Mouse (Mus musculus) cerebellum, postnatal 14 days (tissue): ENCODE results near the gene Sox5.
A peak's percentile ranks its signal among the peaks of the same experiment; 100 is the strongest.

Experiments used
- DNase-seq, 2 experiments: peaks; one replicate each; pipeline ENCODE4 v3.0.0; 2021; ENCODE audit warnings: mixed read lengths in 2 of 2

Gene Sox5

DNA sequence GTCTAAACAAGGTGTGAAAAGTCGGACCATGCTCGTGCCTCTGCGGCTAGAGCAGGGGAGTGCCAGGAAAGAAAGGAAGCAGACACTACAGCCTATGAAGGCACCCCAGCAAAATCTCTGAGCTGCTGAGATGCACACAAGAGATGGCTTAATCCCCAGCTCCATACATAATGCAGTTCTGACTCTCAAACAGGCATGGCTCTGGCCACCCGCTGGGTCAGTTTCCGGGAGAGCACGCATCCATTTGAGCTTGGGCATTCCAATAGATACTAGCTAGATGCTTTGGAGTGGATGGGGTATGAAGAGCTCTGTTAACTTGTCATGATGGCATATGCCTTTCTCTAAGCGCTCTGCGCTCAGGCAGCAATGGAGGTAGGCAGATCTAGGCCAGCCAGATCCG is 132.9 kb downstream of the Sox5 start:
- no peak for DNase-seq

DNA sequence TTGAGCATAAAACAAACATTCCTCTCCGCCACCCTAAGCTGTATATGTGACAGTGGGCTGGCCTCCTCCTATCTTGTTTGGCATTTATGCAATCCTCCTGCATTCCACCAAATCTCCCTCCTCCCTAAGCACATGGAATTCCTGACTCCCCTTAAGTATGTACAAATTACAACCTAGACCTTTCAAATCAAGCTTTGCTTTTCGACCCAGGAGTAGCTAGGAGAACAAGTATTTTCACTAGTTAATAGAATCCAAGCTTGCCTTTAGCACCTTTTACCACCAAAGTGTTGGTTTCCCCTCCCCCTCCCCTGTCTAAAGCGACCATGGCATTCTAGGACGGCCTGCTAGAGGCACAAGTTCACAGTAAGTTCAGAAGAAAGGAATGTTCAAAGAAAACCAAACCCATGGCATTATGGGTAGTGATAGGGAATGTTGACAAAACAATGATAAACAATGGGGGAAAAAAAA is 133.6 kb downstream of the Sox5 start:
- DNase-seq, result no peak

DNA sequence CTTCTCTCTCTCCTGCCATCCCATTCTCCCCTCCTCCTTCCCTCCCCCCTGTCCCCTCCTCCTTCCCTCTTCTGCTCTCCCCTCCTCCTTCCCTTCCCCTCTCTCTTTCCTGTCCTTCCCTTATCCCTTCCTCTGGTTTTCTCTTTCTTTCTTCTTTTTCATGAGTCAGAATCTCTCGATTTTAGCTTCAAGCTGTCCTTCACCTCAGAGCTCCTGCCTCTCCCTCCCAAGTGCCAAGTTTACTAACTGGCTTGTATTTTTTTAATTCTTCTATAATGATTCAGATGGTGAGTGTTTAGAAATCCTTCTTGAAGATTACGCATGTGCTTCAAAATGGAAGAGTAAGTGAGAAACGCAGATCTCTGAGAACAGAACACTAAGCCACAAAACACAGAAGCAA is 135.4 kb downstream of the Sox5 start:
- DNase-seq, result no peak

DNA sequence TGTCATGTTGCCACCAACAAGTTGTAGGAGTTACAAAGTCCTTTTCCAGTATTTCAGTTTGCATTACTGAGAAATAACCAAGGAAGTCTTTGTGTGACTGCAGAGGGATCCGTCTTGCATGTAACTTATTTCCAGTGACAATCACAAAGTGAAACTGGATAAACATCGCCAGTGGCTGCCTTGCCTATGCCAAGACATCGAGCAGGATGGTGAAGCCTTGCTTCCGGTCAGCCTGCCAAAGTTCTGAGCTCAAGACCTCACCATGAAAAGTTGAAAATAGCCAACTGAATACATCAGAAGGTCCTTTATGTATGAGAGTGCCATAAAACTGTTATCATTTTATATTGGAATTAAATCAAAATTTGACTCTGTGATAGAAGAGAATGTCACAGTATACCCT is 136.0 kb downstream of the Sox5 start:
- no peak for DNase-seq

DNA sequence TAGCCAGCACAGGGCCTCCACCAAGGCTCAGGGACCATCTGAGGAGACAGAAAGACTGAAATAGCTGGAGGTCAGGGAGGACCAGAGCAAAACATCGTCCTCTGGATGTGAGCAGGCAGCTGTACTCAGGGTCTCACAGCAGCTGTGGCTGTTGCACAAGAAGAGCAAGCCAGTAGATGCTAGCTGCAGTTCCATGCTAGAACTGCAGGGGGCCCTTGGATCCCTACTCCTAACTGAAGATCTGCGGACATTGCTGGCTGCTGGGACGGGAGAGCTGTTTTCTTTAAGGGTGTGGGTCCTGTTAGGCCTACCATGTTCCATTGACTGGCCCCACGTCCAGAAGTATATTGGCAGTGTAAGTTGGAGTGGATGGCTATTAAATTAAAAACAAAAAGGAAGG is 137.1 kb downstream of the Sox5 start:
- peak in 1 of 2 experiments; percentile 44 for DNase-seq

DNA sequence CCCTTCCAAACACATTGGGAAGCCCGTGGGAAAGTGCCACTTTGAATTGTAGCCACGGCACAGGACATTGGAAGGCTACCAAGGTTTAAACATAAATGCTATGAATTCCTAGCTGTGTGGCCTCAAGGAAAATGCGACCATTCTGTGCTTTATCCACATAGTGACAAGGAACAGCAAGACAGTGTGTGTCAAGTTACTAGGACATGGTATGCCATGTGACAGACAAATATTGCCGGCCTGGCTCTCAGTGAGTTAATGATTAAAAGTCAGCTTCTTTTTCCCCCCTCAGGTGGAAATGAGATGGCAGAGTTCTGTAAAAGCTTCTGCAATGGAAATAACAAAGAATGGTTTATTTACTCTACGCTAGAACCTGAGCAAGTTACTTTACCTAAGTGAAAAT is 138.2 kb downstream of the Sox5 start:
- no peak for DNase-seq

DNA sequence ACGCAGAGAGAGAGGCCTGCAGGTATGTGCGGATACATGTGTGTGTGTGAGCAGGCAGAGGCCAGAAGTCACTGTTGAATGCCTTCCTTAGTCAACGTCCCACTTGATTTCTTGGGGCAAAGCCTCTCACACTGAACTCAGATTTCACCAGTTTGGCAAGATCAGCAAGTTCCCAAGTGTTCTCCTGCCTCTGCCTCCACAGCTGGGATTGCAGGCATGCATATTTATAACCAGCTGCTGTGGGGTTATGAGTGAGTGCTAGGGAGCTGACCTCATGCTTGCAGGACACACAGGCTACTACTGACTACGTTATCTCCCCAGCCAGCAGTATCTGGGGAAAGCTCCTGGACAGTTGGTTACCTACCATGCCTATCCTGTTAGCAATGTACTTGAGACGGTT is 139.9 kb downstream of the Sox5 start:
- no peak for DNase-seq

DNA sequence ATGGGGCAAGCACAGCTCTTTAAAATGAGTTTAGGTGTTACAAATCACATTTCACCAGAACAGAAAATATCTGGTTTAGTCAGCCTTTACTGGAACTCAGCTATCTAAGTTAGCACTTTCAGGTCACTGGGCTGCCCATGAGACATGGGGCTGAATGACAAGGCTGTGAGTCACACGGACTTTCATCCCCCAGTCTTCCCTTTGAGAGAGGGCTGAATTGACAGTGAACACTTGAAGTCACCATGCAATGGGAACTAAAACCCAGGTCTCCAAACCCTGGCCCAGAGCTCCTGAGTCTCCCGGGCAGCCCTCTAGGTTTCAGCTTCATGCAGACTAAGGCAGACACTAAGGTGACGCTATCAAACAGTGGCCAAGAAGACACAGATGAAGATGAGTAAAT is 141.2 kb downstream of the Sox5 start:
- DNase-seq, result no peak

DNA sequence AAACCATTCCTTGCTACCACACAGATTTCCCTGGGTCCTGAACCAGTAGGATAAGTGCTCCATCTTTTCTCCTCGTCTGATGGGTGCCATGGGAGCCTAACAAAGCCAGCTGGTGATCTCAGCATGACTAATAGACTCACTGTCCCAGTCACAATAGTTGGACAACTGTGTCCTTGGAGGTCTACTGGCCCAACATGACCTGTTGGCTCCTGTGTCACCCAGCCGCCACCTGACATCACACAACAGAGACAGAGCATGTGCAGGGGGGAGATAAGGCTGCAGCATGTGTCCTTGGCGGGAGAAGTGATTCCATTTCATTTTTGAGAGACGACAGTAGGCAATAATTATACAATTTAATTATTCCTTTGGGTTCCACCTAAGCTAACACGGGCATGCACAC is 143.2 kb downstream of the Sox5 start:
- DNase-seq, result no peak

DNA sequence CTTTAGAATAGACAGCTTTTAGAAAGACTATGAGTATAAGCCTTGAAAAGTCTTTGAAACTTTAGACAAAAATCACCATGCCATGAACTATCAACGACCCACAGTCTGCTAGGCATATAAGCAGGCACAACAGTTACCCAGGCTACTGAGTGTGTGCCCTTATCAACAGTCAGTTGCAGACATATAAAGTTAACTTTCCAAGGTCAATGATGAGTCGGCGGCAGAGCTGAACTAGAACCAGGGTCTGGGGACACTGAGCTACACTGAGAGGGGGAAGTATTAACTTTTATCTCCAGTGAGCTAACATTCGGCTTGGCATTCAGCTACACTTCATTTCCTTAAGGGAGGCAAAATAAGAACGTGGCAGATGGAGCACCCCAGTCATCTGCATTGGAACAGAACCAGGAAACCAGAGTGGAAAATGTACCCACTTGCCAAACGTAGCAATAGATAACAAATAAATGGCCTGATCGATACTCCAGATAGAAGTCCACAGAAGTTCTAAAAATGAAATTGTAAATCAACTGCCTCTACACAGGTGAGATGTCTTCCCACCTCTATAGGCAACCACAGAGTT is 154.2 kb downstream of the Sox5 start:
- peak in 1 of 2 experiments; percentile 56 for DNase-seq

DNA sequence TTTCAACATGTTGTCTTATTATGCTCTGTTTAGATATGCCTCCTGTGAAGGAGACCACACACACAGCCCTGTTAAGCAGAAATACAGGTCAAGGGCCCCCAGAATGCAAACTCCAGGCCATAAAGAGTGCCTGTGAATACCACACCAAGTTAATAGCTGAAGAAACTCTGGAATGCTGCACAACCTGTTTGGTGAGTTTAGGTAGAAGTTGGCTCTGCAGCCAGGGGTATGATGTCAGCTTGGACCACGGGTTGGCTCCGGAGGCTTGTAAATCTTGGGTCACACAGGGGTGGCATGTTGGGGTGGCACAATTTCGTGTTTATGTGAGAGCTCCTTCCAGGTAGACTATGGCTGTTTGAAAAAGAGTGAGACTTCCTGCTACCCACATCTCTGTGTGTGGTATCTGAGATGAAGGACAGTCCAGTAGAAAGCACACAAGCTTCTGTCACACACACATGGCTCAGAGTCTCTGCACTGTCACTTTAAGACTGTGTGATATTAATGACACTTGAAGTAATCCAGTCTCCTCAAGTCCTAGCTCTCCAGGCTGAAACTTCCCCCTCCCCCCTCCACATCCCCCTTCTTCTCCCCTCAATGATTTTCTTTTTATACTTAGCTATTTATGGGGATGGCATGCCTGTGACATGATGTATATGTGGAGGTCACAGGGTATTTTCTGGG is 160.5 kb downstream of the Sox5 start:
- DNase-seq, result no peak

DNA sequence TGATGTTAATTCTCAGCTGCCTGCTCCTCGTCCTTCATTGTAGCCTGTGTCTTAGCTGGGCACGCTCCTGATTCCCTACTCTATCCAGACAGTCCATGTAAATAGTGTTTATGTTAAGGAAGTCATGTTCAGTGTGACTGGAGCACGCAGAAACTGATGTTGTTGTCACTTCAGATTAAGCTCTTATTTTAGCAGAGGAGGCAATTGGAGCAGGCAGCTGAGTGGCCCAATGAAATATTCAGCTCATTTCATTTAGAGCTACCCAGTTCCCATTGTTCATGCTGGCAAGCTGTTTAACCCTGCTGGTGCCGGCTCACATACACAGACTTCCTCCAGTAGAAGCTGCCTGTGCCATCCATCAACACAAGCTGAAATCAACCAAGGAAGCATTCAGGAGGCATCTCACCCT is 170.4 kb downstream of the Sox5 start:
- peak; percentile 10 to 18 for DNase-seq

DNA sequence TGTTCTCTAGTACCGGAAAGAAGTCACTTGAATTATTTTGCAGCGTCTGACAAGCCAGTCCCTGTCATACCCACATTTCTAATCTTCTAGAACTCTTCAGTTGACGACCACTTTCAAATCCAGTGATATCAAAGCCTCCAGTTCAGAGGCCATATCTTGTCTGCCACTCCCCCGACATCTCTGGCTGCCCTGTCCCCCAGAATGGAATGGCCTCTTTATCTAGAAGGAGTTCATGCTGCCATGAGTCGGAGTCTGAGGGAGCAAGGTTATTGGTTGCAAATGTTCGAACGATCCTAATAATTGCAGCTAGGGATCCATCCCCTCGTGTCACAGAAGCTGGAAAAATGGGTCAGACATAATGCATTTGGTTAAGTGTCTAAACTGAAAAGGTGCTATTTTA is 170.9 kb downstream of the Sox5 start:
- no peak for DNase-seq

DNA sequence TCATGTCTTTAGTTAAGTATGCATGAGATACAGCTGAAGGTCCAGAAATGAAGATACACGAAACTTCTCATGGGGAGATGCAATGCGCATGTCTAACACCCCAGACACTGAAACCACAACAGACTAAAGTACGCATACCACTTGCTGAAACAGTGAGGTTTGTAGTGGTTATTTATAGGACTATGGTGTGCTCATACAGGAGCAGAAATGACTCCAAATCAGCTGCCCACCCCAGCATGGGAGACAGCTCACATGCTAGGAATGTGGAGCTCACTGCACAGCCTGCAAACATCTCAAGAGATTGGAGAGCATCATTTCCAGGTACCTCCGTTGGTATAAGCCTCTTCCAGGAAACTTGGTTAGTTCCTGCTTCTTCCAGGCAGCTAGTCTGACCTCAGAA is 178.9 kb downstream of the Sox5 start:
- DNase-seq, result no peak

DNA sequence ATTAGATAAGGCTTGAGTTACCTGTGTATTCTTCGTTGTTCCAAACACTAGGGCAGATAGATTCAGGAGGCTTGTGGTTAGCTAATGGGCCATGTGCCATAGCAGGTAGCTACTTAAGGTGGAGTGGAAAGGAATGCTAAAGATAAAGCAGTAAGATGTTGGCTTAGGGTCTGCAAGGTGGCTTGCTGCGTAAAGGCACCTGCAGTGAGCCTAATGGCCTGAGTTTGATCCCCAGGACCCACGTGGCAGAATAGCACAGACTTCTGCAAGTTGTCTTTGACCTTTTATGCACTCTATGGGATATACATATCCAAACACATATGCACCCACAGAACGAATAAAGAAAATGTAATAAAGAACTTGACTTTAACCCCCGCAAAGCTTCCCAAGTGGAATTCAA is 181.4 kb downstream of the Sox5 start:
- DNase-seq, result no peak

DNA sequence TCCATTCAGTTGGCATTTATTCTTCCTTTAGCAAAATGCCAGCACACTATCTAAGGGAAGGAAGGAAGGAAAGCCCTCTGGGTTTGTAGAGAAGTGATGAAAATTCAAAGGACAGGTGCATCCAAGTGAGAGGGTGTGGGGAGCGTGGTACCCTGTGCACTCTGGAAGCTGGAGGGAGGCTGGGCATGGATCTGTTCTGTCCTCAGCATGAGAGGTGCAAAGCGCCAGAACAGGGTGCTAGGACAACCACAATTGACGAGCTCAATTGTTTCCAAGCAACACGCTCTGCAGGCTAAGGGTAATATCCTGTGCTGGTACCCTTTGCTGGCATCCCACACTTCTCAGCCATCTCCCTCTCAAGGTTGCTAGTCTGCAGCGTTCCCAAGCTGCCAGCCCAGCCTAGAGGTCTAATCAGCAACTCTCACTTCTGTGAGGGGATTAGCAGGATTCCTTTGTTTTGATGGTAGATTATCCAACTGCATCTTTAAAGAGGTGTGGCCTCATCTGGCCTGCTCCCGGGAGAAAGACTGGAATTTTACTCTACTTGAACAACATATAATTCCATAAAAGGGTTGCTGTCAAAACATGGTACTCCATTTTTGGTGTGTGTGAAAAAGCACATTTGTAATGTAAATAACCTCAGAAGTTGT is 183.3 kb downstream of the Sox5 start:
- peak in 1 of 2 experiments; percentile 7 for DNase-seq

DNA sequence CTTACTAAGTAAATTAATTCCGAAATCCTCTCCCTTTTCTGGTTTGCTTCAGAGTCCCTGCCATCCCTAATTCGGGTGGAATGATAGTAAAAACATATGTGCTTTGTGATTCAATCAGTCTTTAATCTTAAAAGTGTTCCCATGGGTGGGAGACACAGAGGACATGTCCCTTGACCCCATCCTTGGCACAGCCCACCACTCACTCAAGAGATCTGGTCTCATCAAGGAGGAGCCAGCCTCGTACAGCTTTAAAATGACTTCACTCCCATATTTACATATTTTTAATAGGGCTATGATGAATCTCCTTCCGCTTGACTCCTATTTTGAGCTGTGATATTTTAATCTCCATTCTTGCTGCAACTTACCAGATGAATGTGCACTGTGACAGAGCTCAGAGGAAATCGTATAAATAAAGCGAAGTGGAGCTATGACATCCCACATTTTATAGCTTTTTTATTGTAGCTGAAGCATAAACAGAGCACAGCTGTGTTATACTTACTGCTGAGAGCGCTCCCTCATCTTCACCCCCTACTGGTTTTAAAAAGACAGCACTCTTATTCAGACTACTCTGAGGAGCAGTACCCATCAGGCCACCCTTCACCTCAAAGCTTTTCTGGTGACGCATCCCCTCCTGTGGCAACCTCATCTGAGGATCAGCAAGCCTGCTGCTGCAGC is 185.1 kb downstream of the Sox5 start:
- no peak for DNase-seq

DNA sequence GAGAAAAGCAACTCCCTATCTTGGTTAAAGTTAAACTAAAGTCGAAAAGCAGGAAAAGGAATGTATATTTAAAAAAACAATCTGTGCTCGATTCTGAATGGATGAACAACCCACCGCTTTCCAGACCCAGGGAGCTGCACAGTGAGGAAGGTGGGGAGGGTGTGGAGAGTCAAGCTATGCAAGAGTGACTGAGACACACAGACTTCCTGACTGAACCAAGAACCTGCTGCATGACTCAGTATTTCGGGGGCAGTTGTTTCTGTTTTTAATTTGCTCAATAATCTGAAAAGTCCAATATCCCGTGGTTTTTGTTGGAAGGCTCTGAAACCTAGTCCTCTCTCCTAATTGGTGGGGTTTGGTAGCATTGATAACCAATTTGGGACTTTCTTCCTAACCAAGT is 196.9 kb downstream of the Sox5 start:
- DNase-seq, result no peak

DNA sequence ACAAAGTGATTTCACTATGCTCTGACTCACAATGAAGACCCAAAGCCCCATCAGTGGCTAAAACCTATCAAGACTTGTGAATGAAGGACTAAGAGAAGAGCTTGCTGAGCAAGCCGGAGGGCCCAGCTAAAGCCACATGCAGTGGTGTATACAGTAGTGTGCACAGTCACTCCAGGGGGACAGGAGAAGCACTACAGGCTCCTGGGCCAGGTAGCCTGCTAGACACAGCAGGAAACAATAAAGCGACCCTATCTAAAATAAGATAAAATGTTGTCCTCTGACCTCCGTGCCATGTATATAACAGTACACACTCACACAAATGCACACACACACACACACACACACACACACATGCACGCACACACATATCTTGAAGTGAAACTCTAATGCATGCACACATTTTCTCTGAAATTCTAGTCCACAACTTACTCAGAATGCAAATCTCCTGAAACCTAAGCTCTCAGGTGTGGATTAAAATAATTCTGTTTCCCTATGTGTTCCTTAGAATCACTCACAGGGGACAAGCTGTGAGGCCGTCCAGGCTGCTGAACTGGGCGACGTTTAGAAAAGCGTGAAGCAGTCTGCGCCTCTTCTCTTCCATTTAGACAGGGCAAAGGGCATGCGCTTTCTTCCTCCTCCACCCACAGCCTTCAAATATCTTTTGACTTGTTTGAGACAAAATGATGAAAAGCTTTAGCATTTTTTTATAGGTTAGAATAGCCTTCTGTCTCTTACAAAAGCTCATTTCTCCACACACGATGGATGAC is 197.5 kb downstream of the Sox5 start:
- DNase-seq, result no peak

DNA sequence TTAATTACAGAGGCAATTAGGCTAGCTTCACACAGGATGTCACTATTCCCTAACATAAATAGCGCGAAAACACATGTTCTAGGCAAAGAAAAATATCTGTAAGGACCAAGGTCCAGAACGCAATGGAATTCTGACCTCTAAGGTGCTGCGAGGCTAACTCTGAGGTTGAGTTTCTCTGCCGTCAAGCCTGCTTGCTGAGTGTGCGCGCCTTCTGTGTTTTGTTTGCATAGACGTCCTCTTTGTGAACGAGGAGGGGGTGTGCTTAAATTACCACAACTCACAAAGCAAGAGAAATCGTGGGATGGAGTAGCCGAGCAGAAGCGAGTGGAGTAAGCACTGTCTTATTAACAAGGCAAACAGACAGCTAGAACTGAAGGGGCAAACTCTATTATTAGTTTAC is 202.5 kb downstream of the Sox5 start:
- DNase-seq, result no peak

DNA sequence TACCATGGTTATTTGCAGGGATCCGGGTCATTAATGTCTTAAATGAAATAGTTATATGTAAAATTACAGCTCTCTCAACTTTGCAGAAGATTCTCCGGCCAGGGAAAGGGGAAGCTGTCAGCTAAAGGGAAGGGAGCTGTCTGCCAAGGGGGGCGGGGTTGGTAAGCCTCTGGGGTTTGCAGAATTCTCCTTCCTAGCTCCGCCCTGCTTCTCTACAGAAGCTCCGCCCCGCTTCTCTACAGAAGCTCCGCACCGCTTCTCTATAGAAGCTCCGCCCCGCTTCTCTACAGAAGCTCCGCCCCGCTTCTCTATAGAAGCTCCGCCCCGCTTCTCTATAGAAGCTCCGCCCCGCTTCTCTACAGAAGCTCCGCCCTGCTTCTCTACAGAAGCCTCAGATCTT is 210.9 kb downstream of the Sox5 start:
- DNase-seq, result no peak

DNA sequence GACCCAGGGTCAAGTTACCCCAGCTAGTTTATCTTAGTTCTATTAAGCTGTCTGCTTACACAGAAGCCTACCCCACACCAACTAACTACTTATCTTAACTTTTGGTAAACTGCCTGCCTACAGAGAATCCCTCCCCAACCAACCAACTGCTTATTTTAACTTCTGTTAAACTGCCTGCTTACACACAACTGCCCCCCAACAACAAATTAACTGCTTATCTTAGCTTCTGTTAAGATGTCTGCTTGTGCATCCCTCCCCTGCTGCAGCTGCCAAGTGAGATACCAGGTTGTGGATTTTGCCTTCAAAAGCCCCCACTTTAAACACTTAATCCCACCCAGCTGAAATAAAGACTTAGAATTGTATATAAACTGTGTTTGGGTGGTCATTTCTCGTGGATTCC is 215.9 kb downstream of the Sox5 start:
- DNase-seq, result no peak

DNA sequence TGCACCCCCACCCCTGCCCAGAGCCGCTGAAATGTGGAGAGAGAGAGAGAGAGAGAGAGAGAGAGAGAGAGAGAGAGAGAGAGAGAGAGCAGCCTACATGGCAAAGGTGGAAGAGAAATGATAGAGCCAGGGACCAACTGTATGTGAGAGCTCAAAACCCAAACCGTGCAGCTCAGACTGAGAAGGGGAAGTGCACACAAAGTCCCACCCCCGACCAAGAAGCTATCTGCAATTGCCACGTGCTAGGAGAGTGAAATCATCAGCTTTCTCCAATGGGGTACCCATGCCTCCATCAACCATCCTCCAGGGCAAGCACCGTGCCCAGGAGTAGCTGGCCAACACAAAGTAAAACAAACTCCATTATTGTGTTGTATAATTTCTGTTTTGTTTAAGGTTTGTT is 220.1 kb downstream of the Sox5 start:
- no peak for DNase-seq
